Mouse (Mus musculus): ENCODE results near the gene Dynlt1b. TPM values are rescaled to one million over a fixed set of nuclear protein-coding genes. Genes with fewer than 3 reads are reported as not detected.
"Not testable (repeated sequence)": the region's sequence is repeated elsewhere in the genome, so short reads cannot be mapped to it uniquely, and the experiment has no call there.

Dynlt1b gene
- polyA plus RNA-seq, 1 experiment from 2014 or later: 375 TPM

GRCm38 (mm10) chr17:6449166-6449565, 19.3 kb downstream of the Dynlt1b start:
- H3K9me3 ChIP-seq; H3K9ac ChIP-seq; H3K4me3 ChIP-seq; H3K27ac ChIP-seq; ATAC-seq (ENCODE audit: insufficient number of reproducible peaks, low FRiP score, low TSS enrichment, low read depth); H3K4me1 ChIP-seq; H3K27me3 ChIP-seq; H3K4me2 ChIP-seq: not testable (repeated sequence)
- WGBS: 87% methylated on average over 12 of the region's 12 CpGs
- H3K36me3 ChIP-seq: peaks cover 11% of the 10 kb centered on the region

GRCm38 (mm10) chr17:6451205-6451604, 21.3 kb downstream of the Dynlt1b start:
- H3K9ac ChIP-seq: not testable (repeated sequence)

GRCm38 (mm10) chr17:6452689-6453088, 22.8 kb downstream of the Dynlt1b start:
- WGBS: 87% methylated on average over 9 of the region's 11 CpGs
- H3K9ac ChIP-seq; ATAC-seq (ENCODE audit: insufficient number of reproducible peaks, low FRiP score, low TSS enrichment, low read depth): not testable (repeated sequence)

More at GRCm38 (mm10) chr17:6451205-6451604, 21.3 kb downstream of the Dynlt1b start:
- 89% methylated on average over 2 of the region's 10 CpGs for WGBS
- not testable (repeated sequence) for H3K9me3 ChIP-seq; H3K27ac ChIP-seq; H3K27me3 ChIP-seq; H3K4me3 ChIP-seq; H3K4me2 ChIP-seq; ATAC-seq (ENCODE audit: insufficient number of reproducible peaks, low FRiP score, low TSS enrichment, low read depth); H3K4me1 ChIP-seq
- H3K36me3 ChIP-seq: peaks cover 22% of the 10 kb centered on the region

GRCm38 (mm10) chr17:6454703-6455102, 24.8 kb downstream of the Dynlt1b start:
- H3K9ac ChIP-seq: not testable (repeated sequence)

More at GRCm38 (mm10) chr17:6452689-6453088, 22.8 kb downstream of the Dynlt1b start:
- H3K4me3 ChIP-seq, H3K27ac ChIP-seq, H3K4me2 ChIP-seq, H3K4me1 ChIP-seq, H3K9me3 ChIP-seq, H3K27me3 ChIP-seq: not testable (repeated sequence)
- peaks cover 28% of the 10 kb centered on the region for H3K36me3 ChIP-seq

GRCm38 (mm10) chr17:6455883-6456282, 26.0 kb downstream of the Dynlt1b start:
- not testable (repeated sequence) for ATAC-seq (ENCODE audit: insufficient number of reproducible peaks, low FRiP score, low TSS enrichment, low read depth); H3K9me3 ChIP-seq; H3K27me3 ChIP-seq; H3K4me1 ChIP-seq; H3K27ac ChIP-seq; H3K4me2 ChIP-seq; H3K9ac ChIP-seq; H3K4me3 ChIP-seq
- 96% methylated on average over 12 of the region's 12 CpGs for WGBS
- H3K36me3 ChIP-seq: peaks cover 37% of the 10 kb centered on the region

More at GRCm38 (mm10) chr17:6454703-6455102, 24.8 kb downstream of the Dynlt1b start:
- peaks cover 34% of the 10 kb centered on the region for H3K36me3 ChIP-seq
- H3K4me1 ChIP-seq; H3K27ac ChIP-seq; H3K4me2 ChIP-seq; ATAC-seq (ENCODE audit: insufficient number of reproducible peaks, low FRiP score, low TSS enrichment, low read depth); H3K4me3 ChIP-seq; H3K27me3 ChIP-seq; H3K9me3 ChIP-seq: not testable (repeated sequence)
- WGBS: 84% methylated on average over 2 of the region's 2 CpGs

- H3K27ac ChIP-seq; H3K9me3 ChIP-seq; H3K4me3 ChIP-seq; H3K27me3 ChIP-seq; H3K4me2 ChIP-seq; H3K9ac ChIP-seq; H3K4me1 ChIP-seq; ATAC-seq (ENCODE audit: insufficient number of reproducible peaks, low FRiP score, low TSS enrichment, low read depth): not testable (repeated sequence)
- WGBS: 92% methylated on average over 17 of the region's 22 CpGs
- H3K36me3 ChIP-seq: peaks cover 39% of the 10 kb centered on the region
These were observed 26.9 kb downstream of the Dynlt1b start for GRCm38 (mm10) chr17:6456614-6457402.

- peaks cover 25% of the 10 kb centered on the region for H3K36me3 ChIP-seq
- H3K27ac ChIP-seq; H3K4me1 ChIP-seq; H3K9ac ChIP-seq; H3K27me3 ChIP-seq; ATAC-seq (ENCODE audit: insufficient number of reproducible peaks, low FRiP score, low TSS enrichment, low read depth); H3K4me3 ChIP-seq; H3K4me2 ChIP-seq; H3K9me3 ChIP-seq: not testable (repeated sequence)
- 88% methylated on average over 5 of the region's 5 CpGs for WGBS
These were observed 31.2 kb downstream of the Dynlt1b start for GRCm38 (mm10) chr17:6461083-6461595.

GRCm38 (mm10) chr17:6465735-6466134, 35.8 kb downstream of the Dynlt1b start:
- not testable (repeated sequence) for H3K36me3 ChIP-seq; H3K9ac ChIP-seq; ATAC-seq (ENCODE audit: insufficient number of reproducible peaks, low FRiP score, low TSS enrichment, low read depth)

GRCm38 (mm10) chr17:6467638-6468461, 37.9 kb downstream of the Dynlt1b start:
- H3K36me3 ChIP-seq, H3K4me2 ChIP-seq, H3K9ac ChIP-seq, H3K27me3 ChIP-seq, H3K4me3 ChIP-seq, H3K9me3 ChIP-seq: not testable (repeated sequence)
- ATAC-seq (ENCODE audit: insufficient number of reproducible peaks, low FRiP score, low TSS enrichment, low read depth): peak; percentile 59
- WGBS: 58% methylated on average over 18 of the region's 18 CpGs
- peaks cover 14% of the 10 kb centered on the region for H3K4me1 ChIP-seq
- 0 out of 2 replicates have a peak overlapping the region, but pooled peaks have one; percentile 6 for H3K27ac ChIP-seq

More at GRCm38 (mm10) chr17:6465735-6466134, 35.8 kb downstream of the Dynlt1b start:
- not testable (repeated sequence) for H3K9me3 ChIP-seq, H3K27me3 ChIP-seq, H3K27ac ChIP-seq, H3K4me3 ChIP-seq, H3K4me2 ChIP-seq
- WGBS: 78% methylated on average over 9 of the region's 9 CpGs
- peaks cover 13% of the 10 kb centered on the region for H3K4me1 ChIP-seq

- not testable (repeated sequence) for H3K4me2 ChIP-seq; H3K27me3 ChIP-seq; H3K9ac ChIP-seq; H3K9me3 ChIP-seq; ATAC-seq (ENCODE audit: insufficient number of reproducible peaks, low FRiP score, low TSS enrichment, low read depth); H3K36me3 ChIP-seq; H3K4me3 ChIP-seq; H3K27ac ChIP-seq
- 75% methylated on average over 3 of the region's 3 CpGs for WGBS
- peaks cover 16% of the 10 kb centered on the region for H3K4me1 ChIP-seq
These were observed 40.1 kb downstream of the Dynlt1b start for GRCm38 (mm10) chr17:6470031-6470430.

- H3K36me3 ChIP-seq; ATAC-seq (ENCODE audit: insufficient number of reproducible peaks, low FRiP score, low TSS enrichment, low read depth); H3K9me3 ChIP-seq; H3K27ac ChIP-seq; H3K4me2 ChIP-seq; H3K4me3 ChIP-seq; H3K27me3 ChIP-seq; H3K9ac ChIP-seq: not testable (repeated sequence)
- peaks cover 21% of the 10 kb centered on the region for H3K4me1 ChIP-seq
- WGBS: 84% methylated on average over 4 of the region's 7 CpGs
These were observed 40.8 kb downstream of the Dynlt1b start for GRCm38 (mm10) chr17:6470671-6471070.

GRCm38 (mm10) chr17:6475270-6475669, 45.4 kb downstream of the Dynlt1b start:
- not testable (repeated sequence) for H3K27ac ChIP-seq; H3K27me3 ChIP-seq; H3K9ac ChIP-seq; H3K4me2 ChIP-seq; H3K36me3 ChIP-seq; H3K9me3 ChIP-seq; H3K4me3 ChIP-seq; ATAC-seq (ENCODE audit: insufficient number of reproducible peaks, low FRiP score, low TSS enrichment, low read depth)
- peaks cover 16% of the 10 kb centered on the region for H3K4me1 ChIP-seq
- WGBS: 87% methylated on average over 6 of the region's 6 CpGs
